Mouse (Mus musculus) midbrain, embryonic 11.5 days (tissue): ENCODE results near the gene Tectb. TPM values are rescaled to one million over a fixed set of nuclear protein-coding genes. Genes with fewer than 3 reads are reported as not detected.
A peak's percentile ranks its signal among the peaks of the same experiment; 100 is the strongest.
"Not testable (repeated sequence)": the region's sequence is repeated elsewhere in the genome, so short reads cannot be mapped to it uniquely, and the experiment has no call there.

Experiments
- ATAC-seq: fragments of 200-750 bp; cut with Nextera tagmentation; 2 replicates; pipeline ENCODE4 v1.8.0; 2017; ENCODE audit warnings: moderate TSS enrichment, moderate library complexity; ENCODE audit not compliant: low FRiP score
- DNase-seq: peaks from one replicate; pipeline ENCODE4 v3.0.0; 2015; ENCODE audit warnings: low spot score; ENCODE audit errors: missing footprints
- H3K27ac ChIP-seq: fragments of 300-500 bp; sonication (generic); 2 replicates; pipeline ENCODE4 v1.5.1; 2014; ENCODE audit warnings: low read depth, low read length
- H3K27me3 ChIP-seq: fragments of 300-500 bp; sonication (generic); 2 replicates; pipeline ENCODE4 v1.6.1; 2014; ENCODE audit warnings: mild to moderate bottlenecking, low read length, moderate library complexity, mixed read lengths; ENCODE audit not compliant: control insufficient read depth, insufficient read depth
- H3K36me3 ChIP-seq: fragments of 300-500 bp; sonication (generic); 2 replicates; pipeline ENCODE4 v1.6.1; 2014; ENCODE audit warnings: mild to moderate bottlenecking, low read length, moderate library complexity, mixed read lengths; ENCODE audit not compliant: control insufficient read depth, insufficient read depth
- H3K4me1 ChIP-seq: fragments of 300-500 bp; sonication (generic); 2 replicates; pipeline ENCODE4 v1.6.1; 2014; ENCODE audit warnings: low read length; ENCODE audit not compliant: control insufficient read depth, insufficient read depth
- H3K4me2 ChIP-seq: fragments of 300-500 bp; sonication (generic); 2 replicates; pipeline ENCODE4 v1.6.1; 2014; ENCODE audit warnings: mild to moderate bottlenecking, moderate library complexity
- H3K4me3 ChIP-seq: fragments of 300-500 bp; sonication (generic); 2 replicates; pipeline ENCODE4 v1.5.1; 2014; ENCODE audit warnings: low read depth, low read length
- H3K9ac ChIP-seq: fragments of 300-500 bp; sonication (generic); 2 replicates; pipeline ENCODE4 v1.6.1; 2014; ENCODE audit warnings: low read length
- H3K9me3 ChIP-seq: fragments of 300-500 bp; sonication (generic); 2 replicates; pipeline ENCODE4 v1.6.1; 2016; ENCODE audit warnings: low read length; ENCODE audit not compliant: control insufficient read depth
- WGBS: fragments of 180-500 bp; shearing (Covaris S2); extraction: QIAGEN DNeasy Blood & Tissue Kit; methylation state at CpG from one replicate; pipeline ENCODE4 v1.1.7; 2014; 5-methylcytosine and 5-hydroxymethylcytosine counted together
- polyA plus RNA-seq: library from polyadenylated mRNA; unstranded; fragments of >200 nt; fragmentation: Nextera tagmentation; extraction: Ambion mirVana; gene quantifications from 2 replicates; pipeline ENCODE4 v1.2.1, GENCODE M21; 2014

Tectb gene
- polyA plus RNA-seq, 1 experiment from 2014 or later: 0.05 TPM

DNA sequence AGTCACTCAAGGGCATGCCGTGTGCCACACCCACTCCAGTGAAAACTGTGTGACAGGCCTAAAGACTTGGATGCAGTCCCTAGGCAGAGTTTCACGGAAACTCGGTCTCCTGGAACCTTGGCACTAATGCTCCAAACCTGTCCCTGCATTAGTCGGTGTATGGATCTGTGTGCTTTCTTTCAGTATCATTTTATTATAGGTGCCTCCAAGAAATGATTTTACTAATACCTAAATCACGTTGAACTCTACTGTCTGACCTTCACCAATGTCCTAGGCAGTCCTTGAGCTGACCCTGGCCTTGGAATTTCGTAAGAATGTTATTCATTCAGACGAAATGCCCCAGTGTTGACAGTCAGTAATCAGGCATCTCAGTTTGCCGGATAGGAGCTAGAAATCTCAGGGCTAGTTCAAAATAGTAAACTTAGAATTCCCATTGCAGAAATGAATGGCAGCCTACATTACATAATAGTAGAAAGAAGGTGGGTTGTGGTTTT, 11.2 kb upstream of the Tectb start:
- not testable (repeated sequence) for H3K27ac ChIP-seq, ATAC-seq, H3K9me3 ChIP-seq, H3K9ac ChIP-seq, H3K4me1 ChIP-seq, H3K27me3 ChIP-seq, H3K4me3 ChIP-seq, H3K36me3 ChIP-seq, DNase-seq, H3K4me2 ChIP-seq
- 92% methylated on average over 8 of the region's 8 CpGs for WGBS

GRCm38 (mm10) chr19:55170399-55170798, 10.1 kb upstream of the Tectb start:
- H3K27ac ChIP-seq: no peak overlapping the region
- no peak for ATAC-seq
- H3K27me3 ChIP-seq: no peaks in the 10 kb centered on the region
- peaks cover 3% of the 10 kb centered on the region; the same call in 1 of the 2 replicates for H3K9me3 ChIP-seq
- no peak overlapping the region for H3K4me3 ChIP-seq
- no peak overlapping the region for H3K9ac ChIP-seq
- DNase-seq: no peak
- H3K4me1 ChIP-seq: no peaks in the 10 kb centered on the region
- no peaks in the 10 kb centered on the region for H3K36me3 ChIP-seq
- no peak overlapping the region for H3K4me2 ChIP-seq

- ATAC-seq: no peak
- WGBS: 90% methylated on average over 1 of the region's 1 CpGs
These were observed 8.9 kb upstream of the Tectb start for GRCm38 (mm10) chr19:55171585-55171984.

GRCm38 (mm10) chr19:55177143-55177542, 3.4 kb upstream of the Tectb start:
- Histone ChIP-seq H3K36me3 (no peaks in the 10 kb centered on the region), H3K4me1 (0 out of 2 replicates have a peak, but pooled peaks cover 4% of the 10 kb centered on the region), H3K9ac (no peak overlapping the region), H3K4me2 (no peak overlapping the region), H3K4me3 (no peak overlapping the region), H3K27ac (no peak overlapping the region), H3K9me3 (no peaks in the 10 kb centered on the region), H3K27me3 (no peaks in the 10 kb centered on the region)
- WGBS: 82% methylated on average over 3 of the region's 3 CpGs
- ATAC-seq (no peak), DNase-seq (no peak)

More at GRCm38 (mm10) chr19:55171585-55171984, 8.9 kb upstream of the Tectb start:
- H3K27me3 ChIP-seq: no peaks in the 10 kb centered on the region
- no peak for DNase-seq
- no peak overlapping the region for H3K4me3 ChIP-seq
- no peak overlapping the region for H3K9ac ChIP-seq
- no peak overlapping the region for H3K27ac ChIP-seq
- no peak overlapping the region for H3K4me2 ChIP-seq
- no peaks in the 10 kb centered on the region for H3K36me3 ChIP-seq
- no peaks in the 10 kb centered on the region for H3K4me1 ChIP-seq
- peaks cover 3% of the 10 kb centered on the region; the same call in 1 of the 2 replicates for H3K9me3 ChIP-seq

DNA sequence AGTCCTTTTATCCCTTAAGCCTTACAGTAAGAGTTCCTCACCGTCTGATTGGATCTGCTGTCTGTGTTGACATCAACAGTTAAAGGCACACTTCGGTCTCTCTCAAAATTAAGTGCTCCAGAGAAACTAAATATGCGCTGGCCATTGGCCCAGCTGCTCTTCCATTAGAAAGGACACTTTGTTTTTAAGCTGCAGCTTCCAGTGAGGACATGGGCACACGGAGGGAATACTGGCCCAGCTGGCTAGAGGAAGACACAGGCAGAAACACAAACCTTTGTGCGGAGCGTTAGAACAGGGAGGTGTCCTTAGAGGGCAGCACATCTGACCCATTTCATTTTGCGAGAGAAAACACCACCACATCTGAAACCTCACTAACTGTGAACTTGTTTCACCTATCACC, 3.9 kb downstream of the Tectb start:
- ATAC-seq (no peak), DNase-seq (no peak)
- no peak overlapping the region for H3K4me2 ChIP-seq
- H3K36me3 ChIP-seq: no peaks in the 10 kb centered on the region
- H3K27me3 ChIP-seq: no peaks in the 10 kb centered on the region
- no peak overlapping the region for H3K27ac ChIP-seq
- no peaks in the 10 kb centered on the region for H3K9me3 ChIP-seq
- H3K4me1 ChIP-seq: peaks cover 15% of the 10 kb centered on the region
- 74% methylated on average over 7 of the region's 7 CpGs for WGBS
- no peak overlapping the region for H3K9ac ChIP-seq
- H3K4me3 ChIP-seq: no peak overlapping the region

GRCm38 (mm10) chr19:55185074-55185473, 4.5 kb downstream of the Tectb start:
- Histone ChIP-seq H3K36me3 (no peaks in the 10 kb centered on the region), H3K9ac (no peak overlapping the region), H3K4me2 (no peak overlapping the region), H3K27me3 (no peaks in the 10 kb centered on the region), H3K4me3 (no peak overlapping the region), H3K9me3 (no peaks in the 10 kb centered on the region), H3K4me1 (peaks cover 15% of the 10 kb centered on the region), H3K27ac (peak overlapping the region; percentile 52; the same call in 1 of the 2 replicates)
- ATAC-seq (peak; percentile 87), DNase-seq (peak; percentile 83)
- WGBS: 44% methylated on average over 7 of the region's 7 CpGs

- ATAC-seq: peak; percentile 78
- Histone ChIP-seq H3K36me3 (no peaks in the 10 kb centered on the region), H3K27me3 (no peaks in the 10 kb centered on the region), H3K4me2 (no peak overlapping the region), H3K9me3 (no peaks in the 10 kb centered on the region), H3K4me1 (peaks cover 15% of the 10 kb centered on the region), H3K9ac (no peak overlapping the region), H3K4me3 (no peak overlapping the region), H3K27ac (peak overlapping the region; percentile 52; the same call in 1 of the 2 replicates)
- peak; percentile 85 for DNase-seq
- 23% methylated on average over 3 of the region's 3 CpGs for WGBS
These were observed 5.1 kb downstream of the Tectb start for GRCm38 (mm10) chr19:55185651-55186050.

- no peak for ATAC-seq
- Histone ChIP-seq H3K27me3 (no peaks in the 10 kb centered on the region), H3K9ac (no peak overlapping the region), H3K4me3 (no peak overlapping the region), H3K4me1 (peaks cover 11% of the 10 kb centered on the region; the same call in 1 of the 2 replicates), H3K4me2 (no peak overlapping the region), H3K27ac (no peak overlapping the region), H3K9me3 (no peaks in the 10 kb centered on the region), H3K36me3 (no peaks in the 10 kb centered on the region)
- no peak for DNase-seq
- WGBS: 84% methylated on average over 5 of the region's 5 CpGs
These were observed 9.5 kb downstream of the Tectb start for GRCm38 (mm10) chr19:55190065-55190464.

- Histone ChIP-seq H3K4me1 (0 out of 2 replicates have a peak, but pooled peaks cover 3% of the 10 kb centered on the region), H3K36me3 (no peaks in the 10 kb centered on the region), H3K9ac (0 out of 2 replicates have a peak overlapping the region, but pooled peaks have one; percentile 31), H3K4me2 (no peak overlapping the region), H3K27me3 (no peaks in the 10 kb centered on the region), H3K27ac (no peak overlapping the region), H3K4me3 (no peak overlapping the region), H3K9me3 (no peaks in the 10 kb centered on the region)
- no peak for ATAC-seq
- no peak for DNase-seq
- 77% methylated on average over 2 of the region's 2 CpGs for WGBS
These were observed 11.1 kb downstream of the Tectb start for GRCm38 (mm10) chr19:55191596-55191995.
